Mouse (Mus musculus): ENCODE measurements around the gene Gpr171.

DNA sequence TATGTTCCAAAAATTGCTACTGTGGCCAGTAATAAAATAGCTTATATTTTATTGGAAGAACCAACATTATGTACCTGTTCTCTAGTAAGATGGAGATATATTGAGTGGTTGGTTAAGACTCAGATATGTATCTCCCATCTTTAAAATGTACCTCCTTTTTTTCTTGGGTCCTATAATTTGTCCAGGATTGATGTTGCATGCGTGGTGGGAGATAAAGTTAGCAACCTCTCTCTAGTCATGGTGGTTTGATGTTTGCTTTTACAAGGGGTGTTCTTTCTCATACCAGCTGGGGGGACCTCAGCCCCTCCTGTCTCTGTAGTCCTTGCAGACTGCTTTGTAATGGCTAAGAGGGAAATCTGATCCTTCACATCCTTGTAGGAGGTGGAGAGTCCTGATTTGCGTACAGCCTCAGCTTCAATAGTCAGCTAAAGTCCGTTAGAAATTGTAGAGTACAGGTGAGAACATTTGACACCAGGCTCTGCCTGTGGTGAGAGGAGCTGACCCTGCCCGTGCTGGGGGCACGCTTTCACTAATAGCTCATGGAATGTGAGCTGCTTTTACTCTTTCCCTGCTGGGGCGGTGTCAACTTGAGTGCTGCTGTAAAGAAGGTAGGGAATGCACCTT lies 21.2 kb downstream of the Gpr171 start:
- TF ChIP-seq IRF4 (IDR thresholded peaks at IDR 0.05; ENCODE audit: low read depth, low read length) (no peak), JUND (conservative IDR thresholded peaks at IDR 0.05; ENCODE audit: low read depth, low read length) (no peak), USF2 (conservative IDR thresholded peaks at IDR 0.05; ENCODE audit: low read depth, low read length) (no peak), POLR2A (IDR thresholded peaks at IDR 0.05; ENCODE audit: low read depth, low read length) (no peak), E2F4 (IDR thresholded peaks at IDR 0.05; ENCODE audit: insufficient replicate concordance, low read depth, low read length) (no peak), EP300 (IDR thresholded peaks at IDR 0.05; ENCODE audit: low read length) (no peak), TBP (conservative IDR thresholded peaks at IDR 0.05; ENCODE audit: low read depth, low read length) (peak; percentile 93), HCFC1 (IDR thresholded peaks at IDR 0.05; ENCODE audit: low read depth, low read length) (peak; percentile 37; the same call in 1 of the 2 replicates), CHD1 (IDR thresholded peaks at IDR 0.05; ENCODE audit: low read depth, low read length) (no peak), MXI1 (IDR thresholded peaks at IDR 0.05; ENCODE audit: low read depth, low read length) (no peak), CTCF (conservative IDR thresholded peaks at IDR 0.05 in 1 of 2, IDR thresholded peaks at IDR 0.05 in 1 of 2; ENCODE audit: low read depth in 2 of 2, low read length in 2 of 2) (no peak), ELF1 (IDR thresholded peaks at IDR 0.05; ENCODE audit: low read depth, low read length) (no peak), RCOR1 (conservative IDR thresholded peaks at IDR 0.05; ENCODE audit: low read depth, low read length) (no peak), MAX (IDR thresholded peaks at IDR 0.05; ENCODE audit: low read length) (0 out of 2 replicates have a peak, but pooled peaks have one; percentile 28)
